Mouse (Mus musculus) embryo, embryonic 9.5 days (tissue): ENCODE data around the gene Gm10912.
"Not testable (repeated sequence)": the region's sequence is repeated elsewhere in the genome, so short reads cannot be mapped to it uniquely, and the experiment has no call there.

Experiments
- DNase-seq: peaks from one replicate; pipeline ENCODE4 v3.0.0-alpha.2; 2017; ENCODE audit errors: extremely low spot score

Gm10912 gene

GRCm38 (mm10) chr2:104064152-104064551 is 1.5 kb upstream of the Gm10912 start:
- no peak for DNase-seq

GRCm38 (mm10) chr2:104068450-104068849 is 2.8 kb downstream of the Gm10912 start, which contains the start of gene Gm10799:
Gm10799 (minus strand) TSS chr2:104068550.
- not testable (repeated sequence) for DNase-seq

GRCm38 (mm10) chr2:104069704-104070185 is 4.1 kb downstream of the Gm10912 start, which contains the start of gene Cd59b:
Cd59b (plus strand) TSS chr2:104069849.
- DNase-seq, result peak; percentile 76

GRCm38 (mm10) chr2:104078285-104078684 is 12.7 kb downstream of the Gm10912 start:
- not testable (repeated sequence) for DNase-seq

- DNase-seq, result not testable (repeated sequence)
Observed at GRCm38 (mm10) chr2:104081436-104082050, 15.9 kb downstream of the Gm10912 start.

GRCm38 (mm10) chr2:104082474-104082873 is 16.8 kb downstream of the Gm10912 start:
- no peak for DNase-seq

GRCm38 (mm10) chr2:104084027-104084426 is 18.4 kb downstream of the Gm10912 start:
- not testable (repeated sequence) for DNase-seq

- not testable (repeated sequence) for DNase-seq
Observed at GRCm38 (mm10) chr2:104087562-104087961, 21.9 kb downstream of the Gm10912 start.

GRCm38 (mm10) chr2:104093305-104093704 is 27.7 kb downstream of the Gm10912 start:
- no peak for DNase-seq

GRCm38 (mm10) chr2:104095741-104096213 is 30.2 kb downstream of the Gm10912 start, which contains the start of gene Cd59a:
Cd59a (plus strand) TSS chr2:104095801.
- peak; percentile 85 for DNase-seq

GRCm38 (mm10) chr2:104096256-104096655 is 30.6 kb downstream of the Gm10912 start:
- DNase-seq, result no peak

- DNase-seq, result not testable (repeated sequence)
Observed at GRCm38 (mm10) chr2:104096796-104097195, 31.2 kb downstream of the Gm10912 start.

GRCm38 (mm10) chr2:104097396-104097795 is 31.8 kb downstream of the Gm10912 start:
- DNase-seq, result not testable (repeated sequence)

- DNase-seq, result no peak
Observed at GRCm38 (mm10) chr2:104098529-104099230, 33.1 kb downstream of the Gm10912 start.

GRCm38 (mm10) chr2:104099231-104099585 is 33.6 kb downstream of the Gm10912 start:
- DNase-seq, result no peak

- no peak for DNase-seq
Observed at GRCm38 (mm10) chr2:104099946-104100345, 34.3 kb downstream of the Gm10912 start.

GRCm38 (mm10) chr2:104104800-104105199 is 39.2 kb downstream of the Gm10912 start:
- DNase-seq, result no peak

- not testable (repeated sequence) for DNase-seq
Observed at GRCm38 (mm10) chr2:104109021-104109420, 43.4 kb downstream of the Gm10912 start.

- no peak for DNase-seq
Observed at GRCm38 (mm10) chr2:104109528-104109927, 43.9 kb downstream of the Gm10912 start.

GRCm38 (mm10) chr2:104110031-104110430 is 44.4 kb downstream of the Gm10912 start:
- no peak for DNase-seq

- DNase-seq, result not testable (repeated sequence)
Observed at GRCm38 (mm10) chr2:104111170-104111797, 45.7 kb downstream of the Gm10912 start.

GRCm38 (mm10) chr2:104113563-104113962 is 47.9 kb downstream of the Gm10912 start:
- not testable (repeated sequence) for DNase-seq
